Mouse (Mus musculus) neural tube, embryonic 11.5 days (tissue): ENCODE data around the gene Rmi2. TPM values are rescaled to one million over a fixed set of nuclear protein-coding genes. Genes with fewer than 3 reads are reported as not detected.
A peak's percentile ranks its signal among the peaks of the same experiment; 100 is the strongest.

Experiments used
- ATAC-seq: fragments of 200-750 bp; cut with Nextera tagmentation; 2 replicates; pipeline ENCODE4 v1.8.0; 2017; ENCODE audit warnings: moderate number of reproducible peaks, mild to moderate bottlenecking, moderate TSS enrichment, moderate library complexity; ENCODE audit not compliant: insufficient read depth, low FRiP score, low TSS enrichment
- DNase-seq: peaks from one replicate; pipeline ENCODE4 v3.0.0-alpha.2; 2015; ENCODE audit warnings: low spot score
- H3K27ac ChIP-seq: fragments of 300-500 bp; sonication (generic); 2 replicates; pipeline ENCODE4 v1.5.1; 2014; ENCODE audit warnings: low read depth, mild to moderate bottlenecking, low read length
- H3K27me3 ChIP-seq: fragments of 300-500 bp; sonication (generic); 2 replicates; pipeline ENCODE4 v1.6.1; 2014; ENCODE audit warnings: mild to moderate bottlenecking, low read length, mixed read lengths; ENCODE audit not compliant: control insufficient read depth, insufficient read depth
- H3K36me3 ChIP-seq: fragments of 300-500 bp; sonication (generic); 2 replicates; pipeline ENCODE4 v1.6.1; 2014; ENCODE audit warnings: mild to moderate bottlenecking, low read length, moderate library complexity, mixed read lengths; ENCODE audit not compliant: control insufficient read depth, insufficient read depth
- H3K4me1 ChIP-seq: fragments of 300-500 bp; sonication (generic); 2 replicates; pipeline ENCODE4 v1.6.1; 2014; ENCODE audit warnings: low read length, mixed read lengths; ENCODE audit not compliant: control insufficient read depth, insufficient read depth
- H3K4me2 ChIP-seq: fragments of 300-500 bp; sonication (generic); 2 replicates; pipeline ENCODE4 v1.6.1; 2014; ENCODE audit warnings: low read depth, mild to moderate bottlenecking, moderate library complexity
- H3K4me3 ChIP-seq: fragments of 300-500 bp; sonication (generic); 2 replicates; pipeline ENCODE4 v1.5.1; 2014; ENCODE audit warnings: low read depth, low read length
- H3K9ac ChIP-seq: fragments of 300-500 bp; sonication (generic); 2 replicates; pipeline ENCODE4 v1.6.1; 2014; ENCODE audit warnings: mild to moderate bottlenecking, low read length
- H3K9me3 ChIP-seq: fragments of 300-500 bp; sonication (generic); 2 replicates; pipeline ENCODE4 v1.6.1; 2016; ENCODE audit warnings: low read length; ENCODE audit not compliant: control insufficient read depth
- WGBS: fragments of 180-500 bp; shearing (Covaris S2); extraction: QIAGEN DNeasy Blood & Tissue Kit; methylation state at CpG from one replicate; pipeline ENCODE4 v1.1.7; 2014; 5-methylcytosine and 5-hydroxymethylcytosine counted together
- polyA plus RNA-seq: library from polyadenylated mRNA; unstranded; fragments of >200 nt; fragmentation: Nextera tagmentation; extraction: Ambion mirVana; gene quantifications from 2 replicates; pipeline ENCODE4 v1.2.1, GENCODE M21; 2014

Rmi2 gene
- 2.5 and 3.6 TPM in 2 replicates for polyA plus RNA-seq

DNA sequence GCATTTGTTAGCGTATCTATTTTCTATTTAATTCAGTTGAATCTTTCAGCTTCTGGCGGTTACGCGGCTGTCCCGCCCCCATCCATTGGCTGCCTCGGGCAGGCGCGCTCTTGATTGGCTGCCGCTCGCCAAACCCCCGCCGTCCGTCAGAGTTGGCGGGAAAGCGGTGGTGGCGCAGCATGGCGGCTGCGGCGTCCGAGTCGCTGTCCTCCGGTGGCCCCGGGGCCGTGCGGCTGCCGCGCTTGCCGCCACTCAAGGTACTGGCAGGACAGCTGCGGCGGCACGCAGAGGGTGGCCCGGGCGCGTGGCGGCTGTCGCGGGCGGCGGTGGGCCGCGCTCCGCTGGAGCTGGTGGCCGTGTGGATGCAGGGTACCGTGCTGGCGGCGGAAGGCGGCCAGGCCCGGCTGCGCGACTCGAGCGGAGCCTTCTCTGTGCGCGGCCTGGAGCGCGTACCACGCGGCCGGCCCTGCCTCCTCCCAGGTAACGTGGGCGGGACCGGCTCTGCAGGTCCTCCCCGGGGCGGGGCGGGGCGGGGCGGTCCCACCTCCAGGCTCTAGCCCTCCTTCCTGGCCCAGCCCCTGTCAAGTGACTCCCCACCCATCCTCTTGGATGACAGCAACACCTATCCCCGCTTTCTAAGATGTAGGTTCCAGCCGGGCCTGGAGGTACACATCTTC, at the start of gene Rmi2:
TSS of gene Rmi2 (plus strand) at position 149 of the 677 bp plus-strand sequence.
- under 1% methylated on average over 53 of the region's 69 CpGs for WGBS
- H3K4me2 ChIP-seq: peak within 1 kb of the TSS; percentile 76
- ATAC-seq: peak; percentile 94

GRCm38 (mm10) chr16:10785371-10786231, 49.3 kb upstream of the Rmi2 start, which contains the start of gene Socs1:
TSS of gene Socs1 (minus strand) at chr16:10785536.
- Histone ChIP-seq H3K4me1 (peaks cover 5% of the 10 kb centered on the region; the same call in 1 of the 2 replicates), H3K36me3 (no peaks in the 10 kb centered on the region), H3K9ac (peak within 1 kb of the TSS; percentile 63), H3K27ac (peak within 1 kb of the TSS; percentile 65), H3K27me3 (peaks cover 10% of the 10 kb centered on the region), H3K4me3 (peak within 1 kb of the TSS; percentile 58), H3K9me3 (no peaks in the 10 kb centered on the region), H3K4me2 (peak within 1 kb of the TSS; percentile 96)
- WGBS: under 1% methylated on average over 51 of the region's 59 CpGs
- peak; percentile 82 for ATAC-seq
- peak; percentile 90 for DNase-seq

More for the DNA sequence above, at the start of gene Rmi2:
- no peak within 1 kb of the TSS for H3K27ac ChIP-seq
- DNase-seq: peak; percentile 91
- peaks cover 3% of the 10 kb centered on the region; the same call in 1 of the 2 replicates for H3K4me1 ChIP-seq
- H3K9ac ChIP-seq: peak within 1 kb of the TSS; percentile 77
- no peaks in the 10 kb centered on the region for H3K9me3 ChIP-seq
- no peaks in the 10 kb centered on the region for H3K36me3 ChIP-seq
- peak within 1 kb of the TSS; percentile 80 for H3K4me3 ChIP-seq
- H3K27me3 ChIP-seq: no peaks in the 10 kb centered on the region

- H3K9ac ChIP-seq: peak overlapping the region; percentile 63
- H3K4me2 ChIP-seq: peak overlapping the region; percentile 96
- DNase-seq (peak; percentile 86), ATAC-seq (peak; percentile 42; the same call in 1 of the 2 replicates)
- H3K4me1 ChIP-seq: peaks cover 5% of the 10 kb centered on the region; the same call in 1 of the 2 replicates
- peak overlapping the region; percentile 58 for H3K4me3 ChIP-seq
- peaks cover 10% of the 10 kb centered on the region for H3K27me3 ChIP-seq
- no peaks in the 10 kb centered on the region for H3K9me3 ChIP-seq
- H3K27ac ChIP-seq: no peak overlapping the region; the same call in 1 of the 2 replicates
- 2% methylated on average over 9 of the region's 9 CpGs for WGBS
- no peaks in the 10 kb centered on the region for H3K36me3 ChIP-seq
Measured at GRCm38 (mm10) chr16:10786288-10786687, 48.6 kb upstream of the Rmi2 start.

GRCm38 (mm10) chr16:10786782-10787547, 47.9 kb upstream of the Rmi2 start:
- DNase-seq: no peak
- Histone ChIP-seq H3K4me2 (no peak overlapping the region), H3K4me1 (peaks cover 5% of the 10 kb centered on the region; the same call in 1 of the 2 replicates), H3K9me3 (no peaks in the 10 kb centered on the region), H3K36me3 (no peaks in the 10 kb centered on the region), H3K4me3 (no peak overlapping the region), H3K27me3 (peaks cover 10% of the 10 kb centered on the region), H3K9ac (no peak overlapping the region), H3K27ac (no peak overlapping the region)
- WGBS: 59% methylated on average over 4 of the region's 4 CpGs
- ATAC-seq: no peak

DNA sequence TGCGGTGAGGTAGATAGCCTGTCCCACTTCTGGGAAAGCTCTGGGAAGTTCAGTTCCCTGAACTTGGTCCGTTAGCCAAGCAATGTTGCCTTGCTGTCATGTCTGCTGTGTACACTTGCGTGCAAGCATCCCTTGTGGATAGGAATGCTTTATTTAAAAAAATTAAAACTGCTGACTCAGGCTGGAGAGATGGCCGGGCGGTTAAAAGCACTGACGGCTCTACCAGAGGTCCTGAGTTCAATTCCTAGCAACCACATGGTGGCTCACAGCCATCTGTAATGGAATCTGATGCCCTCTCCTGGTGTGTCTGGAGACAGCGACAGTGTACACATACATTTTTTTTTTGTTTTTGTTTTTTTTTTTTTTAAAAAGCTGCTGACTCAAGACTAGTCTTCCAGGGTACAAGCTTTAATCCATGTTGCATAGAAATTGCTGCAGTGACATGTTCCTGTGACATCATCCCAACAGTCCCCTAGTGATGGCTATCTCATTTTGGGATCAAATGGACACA, 47.3 kb upstream of the Rmi2 start:
- peaks cover 10% of the 10 kb centered on the region for H3K27me3 ChIP-seq
- 87% methylated on average over 7 of the region's 7 CpGs for WGBS
- H3K4me2 ChIP-seq: no peak overlapping the region

DNA sequence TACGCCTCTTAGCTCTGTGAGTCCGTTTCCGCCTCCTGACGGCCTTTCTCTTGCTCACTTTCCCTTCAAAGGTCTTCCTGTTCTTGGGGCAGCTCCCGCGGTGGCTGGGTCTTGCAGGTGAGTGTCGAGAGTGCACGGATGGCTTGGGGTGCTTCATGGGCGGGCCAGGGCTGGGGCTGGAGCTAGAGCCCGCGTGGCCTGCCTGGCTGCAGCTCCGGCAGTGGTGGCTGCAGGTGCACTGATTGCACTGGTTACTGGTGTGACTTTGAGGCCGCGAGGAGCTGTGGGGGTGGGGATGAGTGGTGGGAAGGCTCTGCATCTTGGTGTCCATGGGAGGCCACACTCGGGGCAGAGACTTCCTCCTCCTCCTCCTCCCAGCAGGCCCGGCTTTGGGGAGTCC, 46.6 kb upstream of the Rmi2 start, which contains the start of gene Tnp2:
TSS of gene Tnp2 (minus strand) at position 390 of the 400 bp plus-strand sequence.
- DNase-seq (no peak), ATAC-seq (no peak)
- H3K9ac ChIP-seq: no peak within 1 kb of the TSS
- H3K27ac ChIP-seq: no peak within 1 kb of the TSS
- H3K9me3 ChIP-seq: no peaks in the 10 kb centered on the region
- no peak within 1 kb of the TSS for H3K4me3 ChIP-seq
- peaks cover 10% of the 10 kb centered on the region for H3K27me3 ChIP-seq
- H3K4me2 ChIP-seq: no peak within 1 kb of the TSS
- H3K4me1 ChIP-seq: peaks cover 5% of the 10 kb centered on the region; the same call in 1 of the 2 replicates
- no peaks in the 10 kb centered on the region for H3K36me3 ChIP-seq
- 43% methylated on average over 16 of the region's 16 CpGs for WGBS

More for the DNA sequence above, 47.3 kb upstream of the Rmi2 start:
- no peak overlapping the region for H3K27ac ChIP-seq
- no peaks in the 10 kb centered on the region for H3K36me3 ChIP-seq
- ATAC-seq (no peak), DNase-seq (no peak)
- peaks cover 5% of the 10 kb centered on the region; the same call in 1 of the 2 replicates for H3K4me1 ChIP-seq
- H3K9ac ChIP-seq: no peak overlapping the region
- no peaks in the 10 kb centered on the region for H3K9me3 ChIP-seq
- no peak overlapping the region for H3K4me3 ChIP-seq

DNA sequence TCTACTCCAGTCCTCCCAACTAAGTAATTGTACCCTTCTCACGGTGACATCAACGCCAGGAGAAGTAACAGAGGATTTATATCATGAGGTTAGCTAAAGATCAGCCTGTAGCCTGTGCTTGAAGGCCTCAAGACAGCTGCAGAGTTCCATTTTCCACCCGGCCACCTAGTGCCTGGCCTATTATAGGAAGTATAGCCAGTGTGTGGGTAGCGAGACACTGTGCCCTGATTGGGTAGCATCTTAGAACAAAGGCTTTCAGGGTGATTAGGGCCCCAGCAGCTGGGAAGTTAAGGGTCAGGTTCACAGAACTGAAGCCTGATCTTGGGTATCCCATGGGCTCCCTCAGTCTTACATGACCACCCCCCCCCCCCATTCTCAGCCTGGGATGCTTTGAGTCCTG, 46.0 kb upstream of the Rmi2 start:
- H3K4me1 ChIP-seq: peaks cover 5% of the 10 kb centered on the region; the same call in 1 of the 2 replicates
- no peaks in the 10 kb centered on the region for H3K36me3 ChIP-seq
- H3K9ac ChIP-seq: no peak overlapping the region
- ATAC-seq (no peak), DNase-seq (no peak)
- H3K4me2 ChIP-seq: no peak overlapping the region
- H3K9me3 ChIP-seq: no peaks in the 10 kb centered on the region
- H3K27me3 ChIP-seq: peaks cover 9% of the 10 kb centered on the region
- 46% methylated on average over 4 of the region's 4 CpGs for WGBS
- H3K27ac ChIP-seq: no peak overlapping the region
- H3K4me3 ChIP-seq: no peak overlapping the region

DNA sequence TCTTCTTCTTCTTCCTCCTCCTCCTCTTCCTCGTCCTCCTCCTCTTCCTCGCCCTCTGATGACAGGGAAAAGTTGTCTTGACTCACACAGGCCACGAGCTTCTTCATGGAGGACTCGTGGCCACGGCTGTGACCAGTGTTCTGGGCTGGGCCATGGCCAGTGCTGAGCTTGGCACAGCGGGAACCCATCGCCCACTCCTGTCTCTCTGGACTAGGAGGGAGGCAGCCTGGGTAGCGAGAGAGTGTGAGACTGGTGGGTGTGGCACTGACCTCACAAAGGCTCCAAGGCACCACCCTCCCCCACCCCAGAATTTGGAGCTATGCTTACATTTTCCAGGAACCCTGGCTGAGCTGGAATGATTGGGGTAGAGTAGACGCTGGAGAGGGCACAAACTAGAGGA, 44.2 kb upstream of the Rmi2 start, which contains the start of gene Prm3:
TSS of gene Prm3 (minus strand) at position 213 of the 400 bp plus-strand sequence.
- Histone ChIP-seq H3K27me3 (no peaks in the 10 kb centered on the region), H3K4me1 (peaks cover 2% of the 10 kb centered on the region; the same call in 1 of the 2 replicates), H3K9me3 (no peaks in the 10 kb centered on the region), H3K4me2 (no peak within 1 kb of the TSS), H3K4me3 (no peak within 1 kb of the TSS), H3K27ac (no peak within 1 kb of the TSS), H3K36me3 (no peaks in the 10 kb centered on the region), H3K9ac (no peak within 1 kb of the TSS)
- DNase-seq: no peak
- WGBS: 77% methylated on average over 9 of the region's 9 CpGs
- no peak for ATAC-seq
